Mouse (Mus musculus): ENCODE measurements at regions not wholly inside any gene's neighbourhood (a gene's known extent, or its start where the extent isn't known, plus 50 kb on each side); places are given as distances from the start of the nearest gene placed in this dataset.

DNA sequence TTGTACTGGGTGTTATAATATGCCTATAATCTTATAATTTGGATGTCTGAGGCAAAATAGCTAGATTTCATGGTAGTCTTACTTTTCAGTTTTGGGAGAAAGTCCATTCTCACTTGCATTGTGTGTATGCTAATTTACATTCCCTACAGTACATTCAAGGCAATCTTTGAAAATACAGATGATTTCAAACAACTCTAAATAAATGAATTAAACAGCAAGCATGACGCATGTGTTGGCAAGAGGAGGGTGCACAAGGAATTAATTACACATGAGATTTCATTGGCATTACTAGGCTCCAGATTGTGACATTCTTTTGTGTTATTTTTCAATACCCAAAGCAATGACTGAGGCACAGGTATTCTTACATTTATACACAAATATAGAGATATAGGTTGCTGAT is 495.2 kb upstream of the Cypt12 start:
- WGBS = 73% methylated on average over 1 of the region's 1 CpGs
- H3K9me3 ChIP-seq (ENCODE audit: control insufficient read depth, low read length) = no peaks in the 10 kb centered on the region
- DNase-seq (ENCODE audit: low spot score) (no peak), ATAC-seq (ENCODE audit: low read depth) (no peak)
- H3K36me3 ChIP-seq (ENCODE audit: control insufficient read depth, insufficient read depth, low read length) = no peaks in the 10 kb centered on the region
- H3K4me1 ChIP-seq (ENCODE audit: control insufficient read depth, insufficient read depth, low read length) = no peaks in the 10 kb centered on the region
- no peak overlapping the region for H3K4me3 ChIP-seq (ENCODE audit: low read depth, low read length)
- no peaks in the 10 kb centered on the region for H3K27me3 ChIP-seq (replicated peaks; ENCODE audit: control insufficient read depth, insufficient read depth, low read length)
- no peak overlapping the region for H3K27ac ChIP-seq (replicated peaks; ENCODE audit: low read depth, low read length)
- H3K4me2 ChIP-seq (ENCODE audit: low read depth, low read length) = no peak overlapping the region
- H3K9ac ChIP-seq (ENCODE audit: low read depth, low read length) = no peak overlapping the region

GRCm38 (mm10) chr3:17460545-17460944 is 487.7 kb upstream of the Cypt12 start:
- ATAC-seq (ENCODE audit: low read depth) (no peak), DNase-seq (ENCODE audit: low spot score) (no peak)
- Histone ChIP-seq H3K4me2 (ENCODE audit: low read depth, low read length) (no peak overlapping the region), H3K4me1 (ENCODE audit: control insufficient read depth, insufficient read depth, low read length) (no peaks in the 10 kb centered on the region), H3K4me3 (ENCODE audit: low read depth, low read length) (no peak overlapping the region), H3K27me3 (replicated peaks; ENCODE audit: control insufficient read depth, insufficient read depth, low read length) (no peaks in the 10 kb centered on the region), H3K9ac (ENCODE audit: low read depth, low read length) (no peak overlapping the region), H3K9me3 (ENCODE audit: control insufficient read depth, low read length) (no peaks in the 10 kb centered on the region), H3K36me3 (ENCODE audit: control insufficient read depth, insufficient read depth, low read length) (no peaks in the 10 kb centered on the region), H3K27ac (replicated peaks; ENCODE audit: low read depth, low read length) (no peak overlapping the region)
- WGBS = 87% methylated on average over 5 of the region's 5 CpGs

GRCm38 (mm10) chr3:17461365-17461764 is 486.8 kb upstream of the Cypt12 start:
- WGBS = 82% methylated on average over 4 of the region's 4 CpGs
- no peak for DNase-seq (ENCODE audit: low spot score)
- Histone ChIP-seq H3K27ac (replicated peaks; ENCODE audit: low read depth, low read length) (no peak overlapping the region), H3K9me3 (ENCODE audit: control insufficient read depth, low read length) (no peaks in the 10 kb centered on the region), H3K4me1 (ENCODE audit: control insufficient read depth, insufficient read depth, low read length) (no peaks in the 10 kb centered on the region), H3K27me3 (replicated peaks; ENCODE audit: control insufficient read depth, insufficient read depth, low read length) (no peaks in the 10 kb centered on the region), H3K9ac (ENCODE audit: low read depth, low read length) (no peak overlapping the region), H3K4me2 (ENCODE audit: low read depth, low read length) (no peak overlapping the region), H3K36me3 (ENCODE audit: control insufficient read depth, insufficient read depth, low read length) (no peaks in the 10 kb centered on the region), H3K4me3 (ENCODE audit: low read depth, low read length) (no peak overlapping the region)
- no peak for ATAC-seq (ENCODE audit: low read depth)

DNA sequence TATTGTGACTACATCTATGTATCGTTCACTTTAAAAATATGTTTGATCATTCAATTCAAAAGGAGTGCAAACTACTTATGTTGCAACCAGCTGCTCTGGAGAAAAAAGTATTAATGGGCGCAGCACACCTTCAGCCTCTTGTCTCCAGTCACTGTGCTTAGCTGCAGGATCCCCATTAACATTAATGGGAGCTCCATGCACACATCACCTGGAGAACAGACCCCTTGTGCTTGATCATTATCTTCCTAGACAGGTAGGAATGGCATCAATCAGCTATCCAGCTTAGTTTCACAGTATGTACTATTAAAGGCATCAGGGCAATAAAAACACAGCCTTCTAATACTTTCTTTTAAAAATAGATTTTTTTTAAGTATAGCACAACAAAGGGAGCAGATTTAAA is 474.4 kb upstream of the Cypt12 start:
- Histone ChIP-seq H3K36me3 (ENCODE audit: control insufficient read depth, insufficient read depth, low read length) (no peaks in the 10 kb centered on the region), H3K4me1 (ENCODE audit: control insufficient read depth, insufficient read depth, low read length) (no peaks in the 10 kb centered on the region), H3K27me3 (replicated peaks; ENCODE audit: control insufficient read depth, insufficient read depth, low read length) (no peaks in the 10 kb centered on the region), H3K4me3 (ENCODE audit: low read depth, low read length) (no peak overlapping the region), H3K27ac (replicated peaks; ENCODE audit: low read depth, low read length) (no peak overlapping the region), H3K9me3 (ENCODE audit: control insufficient read depth, low read length) (no peaks in the 10 kb centered on the region), H3K9ac (ENCODE audit: low read depth, low read length) (no peak overlapping the region), H3K4me2 (ENCODE audit: low read depth, low read length) (no peak overlapping the region)
- 78% methylated on average over 2 of the region's 2 CpGs for WGBS
- ATAC-seq (ENCODE audit: low read depth) = no peak
- DNase-seq (ENCODE audit: low spot score) = no peak

- ATAC-seq (ENCODE audit: low read depth) (no peak), DNase-seq (ENCODE audit: low spot score) (peak; percentile 30)
- H3K4me3 ChIP-seq (ENCODE audit: low read depth, low read length) = no peak overlapping the region
- H3K4me1 ChIP-seq (ENCODE audit: control insufficient read depth, insufficient read depth, low read length) = no peaks in the 10 kb centered on the region
- H3K27me3 ChIP-seq (replicated peaks; ENCODE audit: control insufficient read depth, insufficient read depth, low read length) = no peaks in the 10 kb centered on the region
- H3K9ac ChIP-seq (ENCODE audit: low read depth, low read length) = no peak overlapping the region
- WGBS = 28% methylated on average over 4 of the region's 4 CpGs
- H3K4me2 ChIP-seq (ENCODE audit: low read depth, low read length) = no peak overlapping the region
- no peak overlapping the region for H3K27ac ChIP-seq (replicated peaks; ENCODE audit: low read depth, low read length)
- H3K9me3 ChIP-seq (ENCODE audit: control insufficient read depth, low read length) = no peaks in the 10 kb centered on the region
- no peaks in the 10 kb centered on the region for H3K36me3 ChIP-seq (ENCODE audit: control insufficient read depth, insufficient read depth, low read length)
These were observed 458.7 kb upstream of the Cypt12 start for GRCm38 (mm10) chr3:17489240-17490142.

DNA sequence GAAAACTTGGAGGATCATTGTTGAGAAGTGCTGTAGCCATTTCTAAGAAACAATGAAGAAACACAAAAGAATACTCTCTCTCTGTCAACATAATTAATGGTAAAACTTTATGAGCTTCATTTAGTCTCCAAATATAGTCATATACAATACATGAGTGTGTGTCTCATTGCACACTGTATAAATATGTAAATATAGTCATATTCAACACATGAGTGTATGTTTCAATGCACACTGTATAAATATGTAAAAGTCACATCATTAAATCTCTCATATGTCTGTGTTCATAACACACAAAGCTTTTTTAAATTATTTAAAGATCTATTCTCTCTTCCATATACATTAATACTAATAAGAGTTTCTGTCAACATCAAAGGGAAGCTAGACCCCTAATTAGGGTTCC is 457.6 kb upstream of the Cypt12 start:
- H3K4me1 ChIP-seq (ENCODE audit: control insufficient read depth, insufficient read depth, low read length) = no peaks in the 10 kb centered on the region
- DNase-seq (ENCODE audit: low spot score) = no peak
- no peaks in the 10 kb centered on the region for H3K9me3 ChIP-seq (ENCODE audit: control insufficient read depth, low read length)
- H3K36me3 ChIP-seq (ENCODE audit: control insufficient read depth, insufficient read depth, low read length) = no peaks in the 10 kb centered on the region
- no peak for ATAC-seq (ENCODE audit: low read depth)
- H3K4me2 ChIP-seq (ENCODE audit: low read depth, low read length) = no peak overlapping the region
- no peaks in the 10 kb centered on the region for H3K27me3 ChIP-seq (replicated peaks; ENCODE audit: control insufficient read depth, insufficient read depth, low read length)
- no peak overlapping the region for H3K4me3 ChIP-seq (ENCODE audit: low read depth, low read length)
- H3K27ac ChIP-seq (replicated peaks; ENCODE audit: low read depth, low read length) = no peak overlapping the region
- no peak overlapping the region for H3K9ac ChIP-seq (ENCODE audit: low read depth, low read length)

DNA sequence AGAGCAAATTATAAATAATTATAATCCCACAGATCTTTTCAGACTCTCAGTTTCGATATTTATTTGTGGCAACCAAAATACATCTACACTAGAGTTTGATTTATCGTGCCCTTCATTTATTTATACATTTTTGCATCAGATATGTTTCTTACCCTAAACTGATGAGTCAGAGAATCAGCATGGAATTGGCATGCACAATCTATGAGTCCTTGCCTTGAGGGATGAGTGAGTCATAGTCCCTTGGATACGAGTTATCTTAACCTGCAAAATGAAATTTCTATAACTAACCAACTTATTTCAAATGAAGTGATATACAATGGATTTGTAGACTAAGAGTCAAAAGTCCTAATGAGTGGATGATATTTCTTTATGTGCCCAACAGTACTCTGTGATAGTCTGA is 449.9 kb upstream of the Cypt12 start:
- H3K4me3 ChIP-seq (ENCODE audit: low read depth, low read length) = no peak overlapping the region
- no peak overlapping the region for H3K4me2 ChIP-seq (ENCODE audit: low read depth, low read length)
- no peak overlapping the region for H3K27ac ChIP-seq (replicated peaks; ENCODE audit: low read depth, low read length)
- H3K4me1 ChIP-seq (ENCODE audit: control insufficient read depth, insufficient read depth, low read length) = no peaks in the 10 kb centered on the region
- ATAC-seq (ENCODE audit: low read depth) = no peak
- no peaks in the 10 kb centered on the region for H3K9me3 ChIP-seq (ENCODE audit: control insufficient read depth, low read length)
- no peaks in the 10 kb centered on the region for H3K36me3 ChIP-seq (ENCODE audit: control insufficient read depth, insufficient read depth, low read length)
- no peaks in the 10 kb centered on the region for H3K27me3 ChIP-seq (replicated peaks; ENCODE audit: control insufficient read depth, insufficient read depth, low read length)
- DNase-seq (ENCODE audit: low spot score) = no peak
- 87% methylated on average over 3 of the region's 3 CpGs for WGBS
- no peak overlapping the region for H3K9ac ChIP-seq (ENCODE audit: low read depth, low read length)

- H3K4me3 ChIP-seq (ENCODE audit: low read depth, low read length) = no peak overlapping the region
- ATAC-seq (ENCODE audit: low read depth) (no peak), DNase-seq (ENCODE audit: low spot score) (no peak)
- H3K4me1 ChIP-seq (ENCODE audit: control insufficient read depth, insufficient read depth, low read length) = no peaks in the 10 kb centered on the region
- 59% methylated on average over 2 of the region's 2 CpGs for WGBS
- no peaks in the 10 kb centered on the region for H3K9me3 ChIP-seq (ENCODE audit: control insufficient read depth, low read length)
- H3K27ac ChIP-seq (replicated peaks; ENCODE audit: low read depth, low read length) = no peak overlapping the region
- no peak overlapping the region for H3K9ac ChIP-seq (ENCODE audit: low read depth, low read length)
- no peaks in the 10 kb centered on the region for H3K27me3 ChIP-seq (replicated peaks; ENCODE audit: control insufficient read depth, insufficient read depth, low read length)
- H3K4me2 ChIP-seq (ENCODE audit: low read depth, low read length) = no peak overlapping the region
- H3K36me3 ChIP-seq (ENCODE audit: control insufficient read depth, insufficient read depth, low read length) = no peaks in the 10 kb centered on the region
These were observed 446.7 kb upstream of the Cypt12 start for GRCm38 (mm10) chr3:17501556-17501955.

- H3K9me3 ChIP-seq (ENCODE audit: control insufficient read depth, low read length) = no peaks in the 10 kb centered on the region
- H3K9ac ChIP-seq (ENCODE audit: low read depth, low read length) = no peak overlapping the region
- no peaks in the 10 kb centered on the region for H3K4me1 ChIP-seq (ENCODE audit: control insufficient read depth, insufficient read depth, low read length)
- H3K27ac ChIP-seq (replicated peaks; ENCODE audit: low read depth, low read length) = no peak overlapping the region
- H3K36me3 ChIP-seq (ENCODE audit: control insufficient read depth, insufficient read depth, low read length) = no peaks in the 10 kb centered on the region
- H3K4me3 ChIP-seq (ENCODE audit: low read depth, low read length) = no peak overlapping the region
- ATAC-seq (ENCODE audit: low read depth) = no peak
- no peak overlapping the region for H3K4me2 ChIP-seq (ENCODE audit: low read depth, low read length)
- DNase-seq (ENCODE audit: low spot score) = no peak
- no peaks in the 10 kb centered on the region for H3K27me3 ChIP-seq (replicated peaks; ENCODE audit: control insufficient read depth, insufficient read depth, low read length)
These were observed 406.9 kb upstream of the Cypt12 start for GRCm38 (mm10) chr3:17541346-17541745.

Data from embryonic facial prominence, embryonic 14.5 days (tissue).